Mouse (Mus musculus) thymus, adult 2 months (tissue): ENCODE data around the gene Drc1. TPM values are rescaled to one million over a fixed set of nuclear protein-coding genes. Genes with fewer than 3 reads are reported as not detected.
A peak's percentile ranks its signal among the peaks of the same experiment; 100 is the strongest.

Experiments used
- DNase-seq: peaks from one replicate; pipeline ENCODE4 v3.0.0; 2021
- H3K27ac ChIP-seq: fragments of 200-500 bp; 2 replicates; pipeline ENCODE4 v1.5.1; 2012; ENCODE audit warnings: low read length, control low read depth; ENCODE audit not compliant: control insufficient read depth, insufficient read depth
- H3K27me3 ChIP-seq: fragments of 200-500 bp; 2 replicates; pipeline ENCODE4 v1.6.1; 2012; ENCODE audit warnings: mild to moderate bottlenecking, low read length, moderate library complexity, mixed read lengths; ENCODE audit not compliant: control insufficient read depth, insufficient read depth
- H3K36me3 ChIP-seq: fragments of 200-500 bp; 2 replicates; pipeline ENCODE4 v1.6.1; 2012; ENCODE audit warnings: mild to moderate bottlenecking, low read length, moderate library complexity; ENCODE audit not compliant: control insufficient read depth, insufficient read depth
- H3K4me1 ChIP-seq: fragments of 200-500 bp; replicated peaks from 2 replicates; pipeline ENCODE4 v1.6.1; 2012; ENCODE audit warnings: low read length; ENCODE audit not compliant: control insufficient read depth, insufficient read depth
- H3K4me3 ChIP-seq: fragments of 200-500 bp; 2 replicates; pipeline ENCODE4 v1.5.1; 2012; ENCODE audit warnings: mild to moderate bottlenecking, low read length, control low read depth, moderate library complexity; ENCODE audit not compliant: control insufficient read depth, insufficient read depth
- CTCF ChIP-seq: fragments of 200-500 bp; IDR thresholded peaks from 2 replicates; pipeline ENCODE4 v1.5.1; 2012; ENCODE audit warnings: mild to moderate bottlenecking, control low read depth, low read length, moderate library complexity, borderline replicate concordance; ENCODE audit not compliant: control insufficient read depth, poor library complexity, insufficient read depth; ENCODE audit errors: extremely low read depth
- POLR2A ChIP-seq: fragments of 200-500 bp; IDR thresholded peaks from 2 replicates; pipeline ENCODE4 v1.6.1; 2012; ENCODE audit warnings: mild to moderate bottlenecking, low read length, control low read depth, moderate library complexity; ENCODE audit not compliant: control insufficient read depth, poor library complexity, insufficient read depth; ENCODE audit errors: extremely low read depth
- WGBS: fragments of 180-500 bp; shearing (Covaris S2); methylation state at CpG from one replicate; pipeline ENCODE4 v1.1.7; 2018; 5-methylcytosine and 5-hydroxymethylcytosine counted together
- polyA plus RNA-seq: library from polyadenylated mRNA; depleted of rRNA; stranded (reverse); fragments of >200 nt; gene quantifications from 2 replicates; pipeline ENCODE4 v1.2.3, GENCODE M21; 2012

Gene Drc1
- polyA plus RNA-seq, 1 experiment: 1.4 TPM

- 92% methylated on average over 4 of the region's 4 CpGs for WGBS
- Histone ChIP-seq H3K4me3 (no peak overlapping the region), H3K4me1 (peaks cover 16% of the 10 kb centered on the region), H3K27me3 (peaks cover 3% of the 10 kb centered on the region; the same call in 1 of the 2 replicates), H3K27ac (no peak overlapping the region), H3K36me3 (no peaks in the 10 kb centered on the region)
- no peak for TF ChIP-seq CTCF
- TF ChIP-seq POLR2A: no peak
- DNase-seq: no peak
Measured at GRCm38 (mm10) chr5:30279446-30279845, 1.7 kb upstream of the Drc1 start.

GRCm38 (mm10) chr5:30280864-30281263 is 324 bp upstream of the Drc1 start:
- H3K4me1 ChIP-seq: peaks cover 9% of the 10 kb centered on the region
- H3K4me3 ChIP-seq: no peak overlapping the region
- no peak for TF ChIP-seq CTCF
- no peak for DNase-seq
- peaks cover 3% of the 10 kb centered on the region; the same call in 1 of the 2 replicates for H3K27me3 ChIP-seq
- 52% methylated on average over 9 of the region's 9 CpGs for WGBS
- no peak overlapping the region for H3K27ac ChIP-seq
- H3K36me3 ChIP-seq: no peaks in the 10 kb centered on the region

GRCm38 (mm10) chr5:30285944-30286799 is 5.0 kb downstream of the Drc1 start:
- Histone ChIP-seq H3K36me3 (no peaks in the 10 kb centered on the region), H3K27ac (no peak overlapping the region), H3K4me3 (no peak overlapping the region), H3K4me1 (peaks cover 2% of the 10 kb centered on the region; the same call in 1 of the 2 replicates), H3K27me3 (peaks cover 1% of the 10 kb centered on the region; the same call in 1 of the 2 replicates)
- no peak for DNase-seq
- TF ChIP-seq POLR2A (no peak), CTCF (no peak)
- 87% methylated on average over 10 of the region's 10 CpGs for WGBS

- 93% methylated on average over 9 of the region's 9 CpGs for WGBS
- Histone ChIP-seq H3K4me3 (no peak overlapping the region), H3K27ac (no peak overlapping the region), H3K36me3 (no peaks in the 10 kb centered on the region), H3K27me3 (no peaks in the 10 kb centered on the region), H3K4me1 (no peaks in the 10 kb centered on the region)
- TF ChIP-seq CTCF: no peak
- no peak for TF ChIP-seq POLR2A
- DNase-seq: no peak
Measured at GRCm38 (mm10) chr5:30287106-30287882, 6.1 kb downstream of the Drc1 start.

- Histone ChIP-seq H3K4me3 (no peak overlapping the region), H3K27me3 (no peaks in the 10 kb centered on the region), H3K36me3 (no peaks in the 10 kb centered on the region), H3K27ac (no peak overlapping the region), H3K4me1 (peaks cover 32% of the 10 kb centered on the region)
- 84% methylated on average over 5 of the region's 5 CpGs for WGBS
- TF ChIP-seq CTCF (no peak), POLR2A (no peak)
- no peak for DNase-seq
Measured at GRCm38 (mm10) chr5:30340815-30341214, 59.6 kb downstream of the Drc1 start.

GRCm38 (mm10) chr5:30341601-30342365 is 60.6 kb downstream of the Drc1 start:
- Histone ChIP-seq H3K4me1 (peaks cover 32% of the 10 kb centered on the region), H3K27ac (0 out of 2 replicates have a peak overlapping the region, but pooled peaks have one; percentile 37), H3K4me3 (no peak overlapping the region), H3K36me3 (no peaks in the 10 kb centered on the region), H3K27me3 (no peaks in the 10 kb centered on the region)
- DNase-seq: peak; percentile 43
- WGBS: 78% methylated on average over 11 of the region's 11 CpGs
- TF ChIP-seq POLR2A (no peak), CTCF (no peak)
